Mouse (Mus musculus): ENCODE results near the gene Aplf.

- TF ChIP-seq CTCF (conservative IDR thresholded peaks at IDR 0.05; ENCODE audit: low read length) (no peak), NANOG (IDR thresholded peaks at IDR 0.05; ENCODE audit: borderline replicate concordance, low read length) (no peak)
These were observed 90.4 kb downstream of the Aplf start for GRCm38 (mm10) chr6:87581581-87581980.

All from E14TG2a.4 (cell line).